Mouse (Mus musculus): ENCODE data around the gene Hdgfl2. TPM values are rescaled to one million over a fixed set of nuclear protein-coding genes. Genes with fewer than 3 reads are reported as not detected.
"Not testable (repeated sequence)": the region's sequence is repeated elsewhere in the genome, so short reads cannot be mapped to it uniquely, and the experiment has no call there.

Gene Hdgfl2
- polyA plus RNA-seq, 1 experiment from 2014 or later, result 155 TPM

DNA sequence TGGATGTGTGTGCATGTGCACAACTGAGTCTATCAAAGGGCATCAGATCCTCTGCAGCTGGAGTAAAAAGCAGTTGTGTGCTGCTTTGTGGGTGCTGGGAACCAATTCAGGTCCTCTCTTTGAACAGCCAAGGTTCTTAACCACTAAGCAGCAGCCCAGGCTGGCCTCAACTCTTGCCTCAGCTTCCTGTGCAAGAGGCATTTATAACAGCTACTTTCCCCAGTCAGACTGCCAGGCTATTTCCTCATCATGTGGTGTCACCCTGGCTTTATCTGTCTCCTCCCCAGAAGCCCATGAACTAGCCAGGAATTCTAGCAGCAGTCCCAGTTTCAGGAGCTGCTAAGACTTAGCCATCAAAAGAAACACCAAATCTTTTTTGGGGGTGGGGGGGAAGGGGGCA lies 13.0 kb upstream of the Hdgfl2 start:
- ATAC-seq (ENCODE audit: insufficient number of reproducible peaks, insufficient read depth, low FRiP score, low TSS enrichment, low read depth), result no peak
- H3K27ac ChIP-seq, result no peak overlapping the region
- H3K27me3 ChIP-seq, result no peaks in the 10 kb centered on the region
- H3K4me3 ChIP-seq, result no peak overlapping the region
- no peak overlapping the region for H3K9ac ChIP-seq
- no peak overlapping the region for H3K4me2 ChIP-seq
- peaks cover 100% of the 10 kb centered on the region for H3K36me3 ChIP-seq
- H3K4me1 ChIP-seq, result no peaks in the 10 kb centered on the region
- no peaks in the 10 kb centered on the region for H3K9me3 ChIP-seq

DNA sequence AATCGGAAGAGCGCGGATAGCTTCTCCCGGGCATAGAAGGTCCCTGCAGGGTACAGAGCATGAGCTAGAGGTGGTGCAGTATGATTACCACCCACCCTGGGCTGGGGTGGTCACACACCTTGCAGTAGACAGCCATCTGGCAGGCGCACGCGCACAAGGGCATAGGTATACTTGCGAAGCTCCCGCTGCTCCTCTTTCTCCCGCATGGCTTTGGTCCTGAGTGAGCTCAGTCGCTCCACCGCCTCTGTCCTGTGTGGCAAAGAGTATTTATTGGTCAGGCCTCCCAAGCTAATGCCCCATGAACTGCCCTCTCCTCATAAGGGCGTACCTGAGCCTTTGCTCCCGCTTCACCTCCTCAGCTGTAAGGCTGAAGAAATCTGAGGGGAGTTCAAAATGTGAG lies 10.4 kb upstream of the Hdgfl2 start:
- Histone ChIP-seq H3K9me3 (no peaks in the 10 kb centered on the region), H3K4me2 (no peak overlapping the region), H3K27me3 (no peaks in the 10 kb centered on the region), H3K36me3 (peaks cover 91% of the 10 kb centered on the region), H3K27ac (no peak overlapping the region), H3K9ac (no peak overlapping the region), H3K4me1 (peaks cover 16% of the 10 kb centered on the region), H3K4me3 (no peak overlapping the region)
- ATAC-seq (ENCODE audit: insufficient number of reproducible peaks, insufficient read depth, low FRiP score, low TSS enrichment, low read depth), result no peak
- 95% methylated on average over 14 of the region's 14 CpGs for WGBS

DNA sequence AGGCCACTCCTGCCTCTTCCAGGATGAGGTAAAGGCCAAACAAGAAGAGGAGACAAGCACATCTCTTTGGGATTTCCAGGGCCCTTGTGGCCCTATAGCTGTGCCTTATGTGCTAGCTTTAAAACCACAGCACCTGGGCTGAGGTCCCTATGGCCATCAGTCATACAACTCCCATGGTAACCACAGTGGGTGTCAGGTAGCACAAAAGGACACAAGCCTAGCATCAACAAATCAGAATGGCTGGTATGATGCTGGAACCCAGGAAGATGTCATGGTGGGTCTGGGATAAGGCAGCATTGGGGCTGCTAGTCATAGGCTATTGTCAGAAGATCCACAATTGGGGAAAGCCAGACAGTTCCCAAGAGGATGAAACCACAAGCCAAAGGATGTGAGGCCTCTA lies 8.3 kb upstream of the Hdgfl2 start:
- no peak for ATAC-seq (ENCODE audit: insufficient number of reproducible peaks, insufficient read depth, low FRiP score, low TSS enrichment, low read depth)

GRCm38 (mm10) chr17:56072243-56072642 lies 7.2 kb upstream of the Hdgfl2 start:
- no peak overlapping the region for H3K4me2 ChIP-seq
- H3K9ac ChIP-seq, result peak overlapping the region; percentile 53; the same call in 1 of the 2 replicates
- peaks cover 25% of the 10 kb centered on the region for H3K4me1 ChIP-seq
- no peak for ATAC-seq (ENCODE audit: insufficient number of reproducible peaks, insufficient read depth, low FRiP score, low TSS enrichment, low read depth)
- no peaks in the 10 kb centered on the region for H3K9me3 ChIP-seq
- H3K36me3 ChIP-seq, result peaks cover 59% of the 10 kb centered on the region
- 88% methylated on average over 5 of the region's 5 CpGs for WGBS
- no peak overlapping the region for H3K27ac ChIP-seq
- H3K4me3 ChIP-seq, result no peak overlapping the region
- no peaks in the 10 kb centered on the region for H3K27me3 ChIP-seq

More for the DNA sequence above, 8.3 kb upstream of the Hdgfl2 start:
- H3K27ac ChIP-seq, result no peak overlapping the region
- peaks cover 25% of the 10 kb centered on the region for H3K4me1 ChIP-seq
- H3K9ac ChIP-seq, result no peak overlapping the region
- H3K36me3 ChIP-seq, result peaks cover 70% of the 10 kb centered on the region
- H3K9me3 ChIP-seq, result no peaks in the 10 kb centered on the region
- H3K4me3 ChIP-seq, result no peak overlapping the region
- no peaks in the 10 kb centered on the region for H3K27me3 ChIP-seq
- no peak overlapping the region for H3K4me2 ChIP-seq

DNA sequence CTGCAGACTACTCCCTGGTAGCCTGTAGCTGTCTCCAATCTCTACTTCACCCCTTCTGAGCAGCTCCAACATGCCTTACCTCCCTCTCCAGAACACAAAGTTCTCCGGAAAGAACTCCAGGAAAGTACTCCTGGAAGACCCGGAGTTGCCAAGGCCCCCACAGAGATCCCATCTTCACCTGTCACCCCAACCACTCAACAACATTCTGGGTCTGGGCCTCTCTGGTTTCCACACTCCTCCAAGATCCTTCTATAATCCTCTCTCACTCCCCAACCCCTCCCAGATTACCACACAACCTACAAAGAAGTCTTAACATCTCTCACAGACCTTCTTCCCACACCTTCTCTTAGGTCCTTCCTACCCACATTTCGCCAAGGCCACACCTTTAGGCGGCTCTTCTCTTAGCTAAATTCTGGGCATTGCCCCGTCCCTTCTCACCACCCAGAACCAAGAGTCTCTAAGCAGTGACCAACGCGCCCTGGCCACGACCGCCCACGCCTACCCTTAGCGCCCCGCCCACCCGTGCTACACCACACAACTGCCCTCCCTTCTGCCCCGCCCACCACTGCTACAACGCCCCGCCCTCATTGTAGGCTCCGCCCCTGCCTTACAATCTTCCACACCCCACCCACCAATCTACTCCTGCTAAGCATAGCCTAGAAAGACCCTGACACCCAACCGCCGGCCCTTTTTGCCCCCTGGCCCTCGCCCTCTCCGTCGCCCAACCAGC lies 5.2 kb upstream of the Hdgfl2 start:
- ATAC-seq (ENCODE audit: insufficient number of reproducible peaks, insufficient read depth, low FRiP score, low TSS enrichment, low read depth), result peak; percentile 4; the same call in 1 of the 2 replicates
- Histone ChIP-seq H3K4me3 (peak overlapping the region; percentile 63), H3K4me1 (peaks cover 25% of the 10 kb centered on the region), H3K36me3 (peaks cover 39% of the 10 kb centered on the region), H3K9me3 (no peaks in the 10 kb centered on the region), H3K27me3 (no peaks in the 10 kb centered on the region), H3K9ac (peak overlapping the region; percentile 75), H3K4me2 (peak overlapping the region; percentile 69), H3K27ac (peak overlapping the region; percentile 90)
- WGBS, result 9% methylated on average over 22 of the region's 22 CpGs

GRCm38 (mm10) chr17:56074827-56075208 lies 4.6 kb upstream of the Hdgfl2 start, which contains the start of gene Ubxn6:
Gene Ubxn6 (minus strand): TSS chr17:56075028.
- peak within 1 kb of the TSS; percentile 63 for H3K4me3 ChIP-seq
- peaks cover 25% of the 10 kb centered on the region for H3K4me1 ChIP-seq
- H3K36me3 ChIP-seq, result peaks cover 33% of the 10 kb centered on the region
- WGBS, result under 1% methylated on average over 35 of the region's 35 CpGs
- H3K27me3 ChIP-seq, result no peaks in the 10 kb centered on the region
- no peaks in the 10 kb centered on the region for H3K9me3 ChIP-seq
- H3K27ac ChIP-seq, result peak within 1 kb of the TSS; percentile 90
- peak; percentile 54 for ATAC-seq (ENCODE audit: insufficient number of reproducible peaks, insufficient read depth, low FRiP score, low TSS enrichment, low read depth)
- peak within 1 kb of the TSS; percentile 75 for H3K9ac ChIP-seq
- peak within 1 kb of the TSS; percentile 69 for H3K4me2 ChIP-seq

DNA sequence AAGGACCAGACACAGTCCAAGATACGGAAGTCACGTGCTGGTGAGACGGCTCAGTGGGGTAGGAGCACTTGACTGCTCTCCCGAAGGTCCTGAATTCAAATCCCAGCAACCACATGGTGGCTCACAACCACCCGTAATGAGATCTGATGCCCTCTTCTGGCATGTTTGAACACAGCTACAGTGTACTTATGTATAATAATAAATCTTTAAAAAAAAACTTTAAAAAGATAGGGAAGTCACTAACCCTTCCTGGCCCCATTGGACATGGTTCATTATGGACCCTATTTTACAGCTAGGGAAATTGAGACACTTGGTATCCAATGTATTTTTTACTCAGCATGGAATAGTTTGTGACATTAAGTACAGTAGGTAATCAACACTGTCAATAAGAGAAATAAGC lies 1.9 kb upstream of the Hdgfl2 start:
- H3K27me3 ChIP-seq, result no peaks in the 10 kb centered on the region
- 93% methylated on average over 5 of the region's 5 CpGs for WGBS
- no peak overlapping the region for H3K4me3 ChIP-seq
- H3K9ac ChIP-seq, result no peak overlapping the region
- no peak overlapping the region for H3K4me2 ChIP-seq
- no peak overlapping the region for H3K27ac ChIP-seq
- peaks cover 13% of the 10 kb centered on the region for H3K36me3 ChIP-seq
- peaks cover 48% of the 10 kb centered on the region for H3K4me1 ChIP-seq
- ATAC-seq (ENCODE audit: insufficient number of reproducible peaks, insufficient read depth, low FRiP score, low TSS enrichment, low read depth), result no peak
- no peaks in the 10 kb centered on the region for H3K9me3 ChIP-seq

DNA sequence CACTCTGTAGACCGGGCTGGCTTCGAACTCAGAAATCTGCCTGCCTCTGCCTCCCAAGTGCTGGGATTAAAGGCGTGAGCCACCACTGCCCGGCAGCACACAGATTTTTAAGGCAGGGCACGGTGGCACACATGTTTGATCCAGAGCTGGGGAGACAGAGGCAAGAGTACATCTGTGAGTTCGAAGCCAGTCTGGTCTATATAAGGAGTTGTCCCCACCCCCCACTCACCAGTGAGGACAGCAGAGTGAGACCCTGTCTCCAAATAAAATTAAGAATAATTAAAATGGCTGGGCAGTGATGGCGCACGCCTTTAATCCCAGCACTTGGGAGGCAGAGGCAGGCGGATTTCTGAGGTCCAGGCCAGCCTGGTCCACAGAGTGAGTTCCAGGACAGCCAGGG lies 1.1 kb upstream of the Hdgfl2 start:
- not testable (repeated sequence) for H3K27me3 ChIP-seq; H3K9ac ChIP-seq; H3K27ac ChIP-seq; H3K9me3 ChIP-seq; ATAC-seq (ENCODE audit: insufficient number of reproducible peaks, insufficient read depth, low FRiP score, low TSS enrichment, low read depth)
- 65% methylated on average over 9 of the region's 9 CpGs for WGBS
- Histone ChIP-seq H3K36me3 (peaks cover 14% of the 10 kb centered on the region; the same call in 1 of the 2 replicates), H3K4me1 (peaks cover 41% of the 10 kb centered on the region), H3K4me3 (peak overlapping the region; percentile 84), H3K4me2 (peak overlapping the region; percentile 48)

DNA sequence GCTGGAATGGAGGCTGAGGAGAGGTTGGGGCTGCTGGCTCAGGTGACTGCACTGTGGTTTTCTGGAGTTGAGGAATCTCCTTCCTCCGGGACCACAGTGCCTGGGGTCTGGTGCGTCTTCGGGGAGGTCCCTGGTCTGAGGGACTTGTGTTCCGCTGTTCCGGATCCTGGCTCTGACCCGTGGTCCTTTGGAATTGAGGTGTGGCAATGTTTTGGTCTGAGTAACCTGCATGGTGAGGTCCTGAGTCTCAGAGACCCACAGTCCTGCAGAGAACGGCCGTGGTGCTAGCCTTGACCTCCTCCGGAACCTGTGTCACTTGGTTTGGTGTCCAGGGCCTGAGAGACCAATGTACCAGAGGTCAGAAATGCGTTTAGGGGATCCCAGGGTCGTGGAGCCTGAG lies 487 bp downstream of the Hdgfl2 start:
- WGBS, result 2% methylated on average over 11 of the region's 11 CpGs
- H3K4me2 ChIP-seq, result peak overlapping the region; percentile 99
- no peaks in the 10 kb centered on the region for H3K27me3 ChIP-seq
- peak overlapping the region; percentile 84 for H3K4me3 ChIP-seq
- H3K36me3 ChIP-seq, result peaks cover 24% of the 10 kb centered on the region
- ATAC-seq (ENCODE audit: insufficient number of reproducible peaks, insufficient read depth, low FRiP score, low TSS enrichment, low read depth), result no peak
- no peaks in the 10 kb centered on the region for H3K9me3 ChIP-seq
- H3K4me1 ChIP-seq, result peaks cover 30% of the 10 kb centered on the region
- peak overlapping the region; percentile 78; the same call in 1 of the 2 replicates for H3K27ac ChIP-seq
- peak overlapping the region; percentile 85 for H3K9ac ChIP-seq

DNA sequence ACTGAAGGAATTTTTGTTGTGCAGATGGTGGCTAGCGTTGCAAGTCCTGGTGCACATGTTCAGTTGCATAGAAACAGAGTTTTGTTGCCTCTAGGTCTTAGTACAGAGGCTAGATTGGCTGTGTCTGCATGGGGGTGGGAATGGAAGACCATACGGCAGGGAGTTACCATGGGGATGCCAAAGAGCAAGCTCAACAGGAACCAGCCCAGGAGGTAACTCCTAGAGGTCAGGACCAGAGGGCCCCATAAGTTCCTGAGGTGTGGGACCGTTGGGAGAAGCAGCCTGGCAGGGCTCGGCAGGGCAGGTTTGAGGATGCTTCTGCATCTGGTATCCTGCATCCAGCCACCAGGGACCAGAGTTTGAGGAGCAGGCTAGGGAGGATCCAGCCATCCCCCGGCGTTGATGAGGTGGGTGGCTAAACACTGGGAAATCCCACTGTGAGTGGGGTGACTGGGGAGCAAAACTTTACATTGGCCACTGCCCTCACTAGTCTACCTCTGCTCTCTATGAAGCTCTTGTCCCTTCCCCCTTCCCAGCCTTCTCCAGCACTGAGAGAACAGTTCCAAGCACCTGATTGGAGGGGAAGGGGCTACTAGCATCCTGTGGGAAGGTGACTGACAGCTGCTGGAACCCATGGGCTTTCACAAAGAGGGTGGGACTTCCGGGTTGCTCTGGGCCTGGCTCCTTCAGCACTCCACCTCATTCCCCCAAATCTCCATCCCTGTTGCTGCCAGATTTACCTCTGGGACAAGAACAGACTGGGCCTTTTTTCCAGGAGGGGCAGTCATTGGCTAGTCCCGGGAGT lies 1.5 kb downstream of the Hdgfl2 start:
- Histone ChIP-seq H3K4me2 (peak overlapping the region; percentile 99), H3K27ac (peak overlapping the region; percentile 62), H3K36me3 (peaks cover 35% of the 10 kb centered on the region), H3K27me3 (no peaks in the 10 kb centered on the region), H3K9ac (peak overlapping the region; percentile 85), H3K4me3 (peak overlapping the region; percentile 84), H3K9me3 (no peaks in the 10 kb centered on the region), H3K4me1 (peaks cover 25% of the 10 kb centered on the region)
- peak; percentile 22; the same call in 1 of the 2 replicates for ATAC-seq (ENCODE audit: insufficient number of reproducible peaks, insufficient read depth, low FRiP score, low TSS enrichment, low read depth)
- WGBS, result 4% methylated on average over 8 of the region's 8 CpGs

DNA sequence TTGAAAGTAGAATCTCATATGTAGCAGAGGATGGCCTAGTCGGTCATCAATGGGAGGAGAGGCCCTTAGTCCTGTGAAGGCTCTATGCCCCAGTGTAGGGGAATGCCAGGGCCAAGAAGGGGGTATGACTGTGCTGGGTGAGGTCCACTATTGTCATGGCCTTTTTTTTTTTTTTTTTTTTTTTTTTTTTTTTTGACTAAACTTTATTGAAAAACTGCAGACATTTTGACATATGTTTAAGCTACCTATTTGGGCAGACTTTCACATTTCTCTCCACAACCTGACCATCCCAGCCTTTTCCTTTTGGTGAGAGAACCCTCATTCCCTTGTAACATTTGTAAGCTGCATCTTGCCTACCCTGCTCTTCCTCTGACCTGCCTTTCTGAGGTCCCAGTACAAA lies 12.9 kb downstream of the Hdgfl2 start:
- 76% methylated on average over 1 of the region's 1 CpGs for WGBS
- Histone ChIP-seq H3K9ac (no peak overlapping the region), H3K4me1 (no peaks in the 10 kb centered on the region), H3K27ac (0 out of 2 replicates have a peak overlapping the region, but pooled peaks have one; percentile 34), H3K9me3 (no peaks in the 10 kb centered on the region), H3K4me2 (no peak overlapping the region), H3K27me3 (no peaks in the 10 kb centered on the region), H3K4me3 (no peak overlapping the region), H3K36me3 (peaks cover 81% of the 10 kb centered on the region)
- no peak for ATAC-seq (ENCODE audit: insufficient number of reproducible peaks, insufficient read depth, low FRiP score, low TSS enrichment, low read depth)
